Mouse (Mus musculus) thymus, adult 2 months (tissue): ENCODE measurements around the gene Itm2b.

ENCODE experiments used
- CTCF ChIP-seq: fragments of 200-500 bp; IDR thresholded peaks from 2 replicates; pipeline ENCODE4 v1.5.1; 2012; ENCODE audit warnings: mild to moderate bottlenecking, control low read depth, low read length, moderate library complexity, borderline replicate concordance; ENCODE audit not compliant: control insufficient read depth, poor library complexity, insufficient read depth; ENCODE audit errors: extremely low read depth
- POLR2A ChIP-seq: fragments of 200-500 bp; IDR thresholded peaks from 2 replicates; pipeline ENCODE4 v1.6.1; 2012; ENCODE audit warnings: mild to moderate bottlenecking, low read length, control low read depth, moderate library complexity; ENCODE audit not compliant: control insufficient read depth, poor library complexity, insufficient read depth; ENCODE audit errors: extremely low read depth

DNA sequence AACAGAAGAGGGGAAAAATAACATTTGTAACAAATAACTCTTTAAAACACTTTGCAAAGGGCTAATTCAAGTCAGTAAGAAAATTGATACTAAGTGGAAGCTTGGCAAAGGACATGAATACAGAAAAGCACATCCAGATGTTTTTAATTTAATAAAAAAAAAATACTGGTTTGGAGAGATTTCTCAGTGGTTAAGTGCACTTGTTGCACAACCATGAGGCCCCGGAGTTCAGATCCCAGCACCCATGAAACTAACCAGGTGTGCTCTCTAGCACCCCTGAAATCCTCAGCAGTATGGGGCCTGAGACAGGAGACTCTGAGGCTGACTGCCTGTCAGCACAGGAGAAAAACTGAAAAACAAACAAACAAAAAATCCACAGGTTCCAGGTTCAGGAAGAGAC lies 26.6 kb upstream of the Itm2b start:
- no peak for TF ChIP-seq CTCF
- TF ChIP-seq POLR2A, result no peak
